Mouse (Mus musculus) forebrain, embryonic 14.5 days (tissue): ENCODE measurements at regions not wholly inside any gene's neighbourhood (a gene's known extent, or its start where the extent isn't known, plus 50 kb on each side); places are given as distances from the start of the nearest gene placed in this dataset.
"Not testable (repeated sequence)": the region's sequence is repeated elsewhere in the genome, so short reads cannot be mapped to it uniquely, and the experiment has no call there.

Source experiments
- ATAC-seq: fragments of 200-750 bp; cut with Nextera tagmentation; 2 replicates; pipeline ENCODE4 v1.8.0; 2017; ENCODE audit warnings: mild to moderate bottlenecking, moderate library complexity
- DNase-seq: peaks from one replicate; pipeline ENCODE4 v3.0.0-alpha.2; 2015; ENCODE audit warnings: low spot score
- H3K27ac ChIP-seq: fragments of 300-500 bp; sonication (generic); 2 replicates; pipeline ENCODE4 v1.5.1; 2014; ENCODE audit warnings: low read depth, mild to moderate bottlenecking, control low read depth, low read length, moderate library complexity
- H3K27me3 ChIP-seq: fragments of 300-500 bp; sonication (generic); replicated peaks from 2 replicates; pipeline ENCODE4 v1.6.1; 2014; ENCODE audit warnings: low read length, control low read depth, mixed read lengths; ENCODE audit not compliant: control insufficient read depth, insufficient read depth
- H3K36me3 ChIP-seq: fragments of 300-500 bp; sonication (generic); 2 replicates; pipeline ENCODE4 v1.6.1; 2014; ENCODE audit warnings: low read length, control low read depth; ENCODE audit not compliant: control insufficient read depth, insufficient read depth
- H3K4me1 ChIP-seq: fragments of 300-500 bp; sonication (generic); 2 replicates; pipeline ENCODE4 v1.6.1; 2014; ENCODE audit warnings: antibody characterized with exemption, low read length, control low read depth; ENCODE audit not compliant: control insufficient read depth, insufficient read depth
- H3K4me2 ChIP-seq: fragments of 300-500 bp; sonication (generic); 2 replicates; pipeline ENCODE4 v1.6.1; 2014; ENCODE audit warnings: mild to moderate bottlenecking, control low read depth, low read length
- H3K4me3 ChIP-seq: fragments of 300-500 bp; sonication (generic); 2 replicates; pipeline ENCODE4 v1.5.1; 2014; ENCODE audit warnings: low read depth, low read length, control low read depth
- H3K9ac ChIP-seq: fragments of 300-500 bp; sonication (generic); 2 replicates; pipeline ENCODE4 v1.6.1; 2014; ENCODE audit warnings: mild to moderate bottlenecking, low read length, control low read depth, moderate library complexity
- H3K9me3 ChIP-seq: fragments of 300-500 bp; sonication (generic); replicated peaks from 2 replicates; pipeline ENCODE4 v1.6.1; 2016; ENCODE audit warnings: low read length, control low read depth, mixed read lengths; ENCODE audit not compliant: control insufficient read depth
- WGBS: fragments of 180-500 bp; shearing (Covaris S2); extraction: QIAGEN DNeasy Blood & Tissue Kit; methylation state at CpG from one replicate; pipeline ENCODE4 v1.1.7; 2014; 5-methylcytosine and 5-hydroxymethylcytosine counted together

DNA sequence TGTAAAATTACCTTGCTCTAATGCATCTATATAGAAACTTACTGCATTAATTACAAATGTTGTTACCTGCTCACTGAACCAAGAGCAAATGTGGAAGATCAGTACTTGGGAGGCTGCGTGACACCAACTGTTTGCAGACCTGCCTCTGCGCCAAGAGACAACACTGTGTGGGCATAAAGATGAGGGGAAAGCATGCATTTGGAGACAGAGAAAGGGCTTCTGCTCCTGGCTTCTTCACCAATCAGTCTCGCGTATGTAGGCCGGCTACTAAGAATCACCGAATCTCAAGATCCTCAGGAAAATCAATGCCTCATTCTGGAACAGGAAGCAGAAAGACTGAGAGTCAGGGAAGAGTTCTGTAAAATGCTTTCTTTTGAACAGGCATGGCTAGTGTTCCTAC lies 89.6 kb upstream of the Galnt18 start:
- H3K4me2 ChIP-seq: no peak overlapping the region
- no peaks in the 10 kb centered on the region for H3K4me1 ChIP-seq
- no peaks in the 10 kb centered on the region for H3K9me3 ChIP-seq
- H3K9ac ChIP-seq: no peak overlapping the region
- H3K4me3 ChIP-seq: no peak overlapping the region
- no peaks in the 10 kb centered on the region for H3K36me3 ChIP-seq
- WGBS: 88% methylated on average over 6 of the region's 6 CpGs
- no peak overlapping the region for H3K27ac ChIP-seq
- ATAC-seq (no peak), DNase-seq (no peak)
- H3K27me3 ChIP-seq: no peaks in the 10 kb centered on the region

DNA sequence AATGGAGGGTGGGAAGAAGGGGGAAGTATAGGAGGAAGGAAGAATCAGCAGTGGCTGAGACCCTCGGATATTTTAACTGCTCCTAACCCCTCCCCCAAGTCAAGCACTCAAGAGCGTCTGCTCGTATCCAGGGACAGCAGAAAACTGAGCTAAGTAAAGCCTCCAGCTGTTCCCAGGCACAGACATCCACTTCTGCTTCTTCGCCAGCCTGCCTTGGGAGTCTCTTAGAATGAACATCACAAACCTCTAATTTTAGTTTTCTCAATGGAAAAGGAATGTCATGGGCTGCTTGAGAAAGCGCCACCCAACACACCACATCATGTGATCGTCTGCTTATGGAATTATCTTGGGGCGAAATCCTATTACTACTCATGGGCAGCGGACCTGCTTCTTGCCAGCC lies 83.3 kb upstream of the Galnt18 start:
- H3K36me3 ChIP-seq: no peaks in the 10 kb centered on the region
- H3K27ac ChIP-seq: no peak overlapping the region
- no peak for DNase-seq
- no peak overlapping the region for H3K9ac ChIP-seq
- H3K4me3 ChIP-seq: no peak overlapping the region
- no peaks in the 10 kb centered on the region for H3K9me3 ChIP-seq
- 73% methylated on average over 8 of the region's 8 CpGs for WGBS
- ATAC-seq: no peak
- no peak overlapping the region for H3K4me2 ChIP-seq
- H3K4me1 ChIP-seq: no peaks in the 10 kb centered on the region
- no peaks in the 10 kb centered on the region for H3K27me3 ChIP-seq

DNA sequence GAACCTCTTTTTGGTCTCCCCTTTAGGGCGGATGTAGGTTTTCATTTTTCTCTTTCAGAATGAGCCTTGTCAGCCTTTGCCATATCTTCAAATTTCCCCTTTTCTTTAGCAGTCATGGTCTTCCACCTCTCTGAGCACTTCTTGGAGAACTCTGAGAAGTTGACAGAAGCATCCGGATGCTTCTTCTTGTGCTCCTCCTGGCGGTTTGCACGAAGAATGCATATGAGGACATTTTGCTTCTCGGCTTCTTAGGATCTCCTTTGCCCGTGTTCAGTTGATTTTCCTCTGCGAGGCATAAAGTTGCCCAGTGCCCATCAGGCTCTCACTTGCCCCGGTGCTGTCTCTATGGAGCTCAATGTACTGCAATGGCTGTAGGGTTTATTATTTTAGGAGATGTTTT lies 78.5 kb upstream of the Galnt18 start:
- H3K9me3 ChIP-seq, H3K4me1 ChIP-seq, H3K4me3 ChIP-seq, H3K27ac ChIP-seq, ATAC-seq, H3K4me2 ChIP-seq, H3K36me3 ChIP-seq, H3K9ac ChIP-seq, DNase-seq, H3K27me3 ChIP-seq: not testable (repeated sequence)
- WGBS: 88% methylated on average over 8 of the region's 8 CpGs

DNA sequence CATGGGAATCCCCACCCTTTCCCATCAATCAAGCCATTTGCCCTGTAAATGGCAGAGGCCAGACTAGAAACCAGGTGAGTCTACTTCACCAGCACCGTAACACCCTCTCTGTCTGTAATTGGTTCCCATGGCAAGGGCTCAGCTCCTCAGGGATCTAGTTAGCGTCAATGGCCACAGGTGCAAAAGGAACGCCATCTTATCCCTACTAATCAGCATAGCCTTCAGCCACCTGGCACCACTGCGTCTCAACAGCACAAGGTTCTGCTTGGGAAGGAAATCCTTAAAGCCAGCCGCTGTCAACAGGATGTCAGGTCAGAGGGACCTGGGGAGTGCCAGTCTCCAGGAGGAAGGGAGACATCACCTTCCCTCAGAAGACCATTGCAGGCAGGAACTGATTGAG lies 77.2 kb upstream of the Galnt18 start:
- 74% methylated on average over 5 of the region's 5 CpGs for WGBS
- ATAC-seq: no peak

DNA sequence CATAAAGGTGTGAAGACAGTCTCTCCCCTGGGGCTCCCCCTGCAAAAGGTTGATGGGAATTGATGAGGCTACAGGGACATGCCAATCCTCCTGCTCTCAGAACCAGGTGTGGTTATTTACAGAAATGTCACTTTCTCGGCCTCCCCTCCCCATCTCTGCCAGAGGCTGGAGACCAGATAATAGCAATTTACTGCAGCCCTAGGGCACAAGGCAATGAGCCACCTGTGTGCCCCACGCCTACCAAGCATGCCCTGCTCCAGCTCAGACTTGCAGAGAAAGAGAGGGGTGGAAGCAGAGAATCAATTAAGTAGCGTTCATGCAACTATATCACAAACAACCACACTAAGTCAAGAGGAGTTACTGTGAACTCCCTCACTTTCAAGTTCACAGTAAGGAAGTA lies 75.5 kb upstream of the Galnt18 start:
- ATAC-seq (no peak), DNase-seq (no peak)
- H3K27me3 ChIP-seq: no peaks in the 10 kb centered on the region
- no peak overlapping the region for H3K4me2 ChIP-seq
- no peak overlapping the region for H3K9ac ChIP-seq
- no peak overlapping the region for H3K27ac ChIP-seq
- H3K36me3 ChIP-seq: no peaks in the 10 kb centered on the region
- 76% methylated on average over 3 of the region's 3 CpGs for WGBS
- no peaks in the 10 kb centered on the region for H3K4me1 ChIP-seq
- no peaks in the 10 kb centered on the region for H3K9me3 ChIP-seq
- no peak overlapping the region for H3K4me3 ChIP-seq

More for the DNA sequence above, 77.2 kb upstream of the Galnt18 start:
- no peaks in the 10 kb centered on the region for H3K9me3 ChIP-seq
- H3K4me2 ChIP-seq: no peak overlapping the region
- no peaks in the 10 kb centered on the region for H3K27me3 ChIP-seq
- H3K9ac ChIP-seq: no peak overlapping the region
- no peak overlapping the region for H3K27ac ChIP-seq
- H3K36me3 ChIP-seq: no peaks in the 10 kb centered on the region
- no peaks in the 10 kb centered on the region for H3K4me1 ChIP-seq
- no peak overlapping the region for H3K4me3 ChIP-seq
- peak; percentile 20 for DNase-seq

DNA sequence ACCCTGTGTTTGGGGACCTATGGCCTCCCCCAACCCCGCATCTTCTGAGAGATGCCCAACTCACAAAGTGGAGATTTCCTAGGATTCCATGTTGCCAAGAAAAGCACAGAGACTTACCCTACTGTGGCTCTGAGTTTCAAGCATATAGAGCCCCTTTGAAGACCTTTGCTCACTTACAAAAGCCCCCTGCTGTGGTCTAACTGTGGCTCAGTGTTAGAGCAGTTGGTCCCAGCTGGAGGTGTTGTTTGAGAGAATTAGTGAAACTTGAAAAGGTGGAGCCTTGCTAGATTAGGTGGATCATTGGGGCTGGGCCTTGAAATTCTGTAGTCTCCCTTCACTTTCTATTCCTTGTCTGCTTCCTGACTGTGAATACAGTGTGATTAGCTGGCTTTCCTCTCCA lies 66.6 kb upstream of the Galnt18 start:
- no peak for ATAC-seq
- Histone ChIP-seq H3K4me1 (no peaks in the 10 kb centered on the region), H3K9ac (no peak overlapping the region), H3K27me3 (no peaks in the 10 kb centered on the region), H3K4me2 (no peak overlapping the region), H3K4me3 (no peak overlapping the region), H3K9me3 (no peaks in the 10 kb centered on the region; the same call in 1 of the 2 replicates), H3K36me3 (no peaks in the 10 kb centered on the region), H3K27ac (no peak overlapping the region)
- WGBS: 33% methylated on average over 1 of the region's 1 CpGs
- no peak for DNase-seq

DNA sequence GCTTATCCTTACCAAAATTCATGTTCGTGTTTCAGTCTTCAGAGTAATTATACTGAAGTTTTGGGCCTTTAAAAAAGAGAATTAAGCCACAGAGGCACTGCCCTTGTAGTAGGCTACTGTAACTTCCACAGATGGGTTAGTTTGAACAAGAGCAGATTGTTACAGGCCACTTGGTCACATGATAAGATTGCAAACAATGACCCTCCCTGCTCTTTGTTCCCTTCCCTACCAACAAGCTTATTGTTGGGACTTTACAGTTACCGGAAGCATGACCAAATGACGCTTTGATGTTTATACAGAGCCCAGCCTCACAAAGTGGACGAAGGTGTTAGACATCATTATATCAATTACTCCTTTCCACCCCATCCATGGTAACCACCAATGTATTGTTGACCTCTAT lies 63.9 kb upstream of the Galnt18 start:
- H3K4me2 ChIP-seq: no peak overlapping the region
- no peaks in the 10 kb centered on the region; the same call in 1 of the 2 replicates for H3K9me3 ChIP-seq
- no peak overlapping the region for H3K27ac ChIP-seq
- no peak overlapping the region for H3K9ac ChIP-seq
- no peak for DNase-seq
- no peak overlapping the region for H3K4me3 ChIP-seq
- no peaks in the 10 kb centered on the region for H3K27me3 ChIP-seq
- ATAC-seq: no peak
- 88% methylated on average over 4 of the region's 4 CpGs for WGBS
- no peaks in the 10 kb centered on the region for H3K4me1 ChIP-seq
- H3K36me3 ChIP-seq: no peaks in the 10 kb centered on the region

DNA sequence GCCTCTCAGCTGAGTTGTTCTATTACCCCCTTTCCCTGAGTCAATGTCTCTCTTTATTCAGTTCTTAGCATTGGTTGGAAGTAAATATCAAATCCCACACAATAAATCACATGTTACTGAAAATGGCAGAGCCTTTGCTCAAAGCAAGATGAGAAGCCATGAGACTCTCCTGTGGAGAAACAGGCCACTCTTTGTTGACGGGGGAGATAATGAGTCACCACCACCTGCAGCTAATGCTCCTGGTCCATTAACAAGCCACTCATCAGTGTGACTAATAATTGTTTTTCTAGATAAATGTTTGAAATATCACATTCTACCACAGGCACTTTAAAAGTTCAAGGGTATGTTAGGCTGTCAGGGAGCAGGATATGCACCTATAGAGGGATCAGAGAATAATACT lies 61.0 kb upstream of the Galnt18 start:
- DNase-seq (no peak), ATAC-seq (no peak)
- Histone ChIP-seq H3K9ac (no peak overlapping the region), H3K9me3 (no peaks in the 10 kb centered on the region; the same call in 1 of the 2 replicates), H3K27me3 (no peaks in the 10 kb centered on the region), H3K36me3 (no peaks in the 10 kb centered on the region), H3K4me2 (no peak overlapping the region), H3K4me3 (no peak overlapping the region), H3K27ac (no peak overlapping the region), H3K4me1 (no peaks in the 10 kb centered on the region)
- WGBS: 71% methylated on average over 1 of the region's 1 CpGs

DNA sequence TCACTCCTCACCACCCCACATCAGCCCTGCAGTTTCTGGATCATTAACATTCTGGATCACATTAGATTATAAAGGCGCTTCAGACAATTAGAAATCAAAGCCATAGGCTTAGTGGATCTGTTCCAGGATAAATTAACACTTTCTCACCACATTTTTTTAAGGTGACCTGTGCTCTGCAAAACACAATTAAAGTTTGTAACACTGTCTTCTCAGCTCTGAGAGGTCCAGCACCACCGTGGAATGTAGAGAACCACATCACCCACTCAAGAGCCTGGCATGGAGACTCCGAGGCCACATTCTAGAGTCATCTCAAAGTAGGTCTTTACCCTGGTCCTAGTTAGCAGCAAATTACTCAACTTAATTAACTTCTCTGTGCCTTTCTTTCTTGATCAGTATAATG lies 58.4 kb upstream of the Galnt18 start:
- 48% methylated on average over 3 of the region's 3 CpGs for WGBS
- no peak for DNase-seq

DNA sequence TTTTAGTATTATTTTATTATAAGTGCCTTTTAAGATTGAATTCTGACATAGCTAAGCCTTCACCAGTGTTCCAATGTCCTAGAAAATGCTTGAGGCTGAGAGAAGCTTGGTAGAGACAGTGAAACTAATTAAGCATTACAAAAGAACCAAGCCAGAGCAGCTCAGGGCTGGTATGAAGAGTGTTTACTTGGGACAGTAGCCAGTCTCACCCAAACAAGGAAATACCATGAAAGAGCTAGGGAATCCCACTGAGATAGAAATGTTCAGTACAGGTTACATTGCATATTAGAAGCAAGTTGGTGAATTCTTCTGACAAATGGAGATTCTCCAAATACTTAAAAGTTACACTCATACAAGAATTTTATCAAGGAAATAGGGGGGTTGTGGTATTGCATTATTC lies 54.6 kb upstream of the Galnt18 start:
- not testable (repeated sequence) for ATAC-seq, H3K4me3 ChIP-seq, H3K4me2 ChIP-seq, H3K27me3 ChIP-seq, H3K36me3 ChIP-seq, H3K27ac ChIP-seq, H3K9me3 ChIP-seq, H3K4me1 ChIP-seq, H3K9ac ChIP-seq, DNase-seq

More for the DNA sequence above, 58.4 kb upstream of the Galnt18 start:
- no peaks in the 10 kb centered on the region for H3K4me1 ChIP-seq
- H3K4me3 ChIP-seq: no peak overlapping the region
- no peaks in the 10 kb centered on the region for H3K27me3 ChIP-seq
- no peak overlapping the region for H3K4me2 ChIP-seq
- H3K9ac ChIP-seq: no peak overlapping the region
- no peaks in the 10 kb centered on the region for H3K9me3 ChIP-seq
- H3K36me3 ChIP-seq: no peaks in the 10 kb centered on the region
- H3K27ac ChIP-seq: no peak overlapping the region
- ATAC-seq: no peak
